Mouse (Mus musculus) ZHBTc4 (cell line): Measurements from ENCODE around the gene Rundc3a.
"Not testable (repeated sequence)": the region's sequence is repeated elsewhere in the genome, so short reads cannot be mapped to it uniquely, and the experiment has no call there.

Experiments used
- DNase-seq: peaks from one replicate; pipeline ENCODE4 v3.0.0-alpha.2; 2011; ENCODE audit warnings: low read depth, low spot score

The Rundc3a gene

GRCm38 (mm10) chr11:102367504-102368280 lies 25.5 kb upstream of the Rundc3a start:
- DNase-seq: peak; percentile 64

GRCm38 (mm10) chr11:102368347-102368746 lies 24.9 kb upstream of the Rundc3a start:
- no peak for DNase-seq

GRCm38 (mm10) chr11:102369263-102369662 lies 23.9 kb upstream of the Rundc3a start:
- no peak for DNase-seq

- DNase-seq: no peak
Measured at GRCm38 (mm10) chr11:102370285-102370684, 22.9 kb upstream of the Rundc3a start.

GRCm38 (mm10) chr11:102371926-102372685 lies 21.1 kb upstream of the Rundc3a start:
- DNase-seq: no peak

GRCm38 (mm10) chr11:102372936-102373335 lies 20.3 kb upstream of the Rundc3a start:
- DNase-seq: peak; percentile 71

- DNase-seq: peak; percentile 53
Measured at GRCm38 (mm10) chr11:102373646-102374045, 19.6 kb upstream of the Rundc3a start.

- no peak for DNase-seq
Measured at GRCm38 (mm10) chr11:102374108-102374725, 19.0 kb upstream of the Rundc3a start.

- DNase-seq: peak; percentile 76
Measured at GRCm38 (mm10) chr11:102375196-102376173, 17.7 kb upstream of the Rundc3a start.

- peak; percentile 76 for DNase-seq
Measured at GRCm38 (mm10) chr11:102376196-102376835, 16.9 kb upstream of the Rundc3a start.

GRCm38 (mm10) chr11:102377186-102377585 lies 16.0 kb upstream of the Rundc3a start:
- DNase-seq: peak; percentile 85

- DNase-seq: no peak
Measured at GRCm38 (mm10) chr11:102380091-102380490, 13.1 kb upstream of the Rundc3a start.

- DNase-seq: no peak
Measured at GRCm38 (mm10) chr11:102381341-102382100, 11.7 kb upstream of the Rundc3a start.

GRCm38 (mm10) chr11:102382794-102383193 lies 10.4 kb upstream of the Rundc3a start:
- DNase-seq: no peak

GRCm38 (mm10) chr11:102383365-102384136 lies 9.7 kb upstream of the Rundc3a start:
- DNase-seq: no peak

- no peak for DNase-seq
Measured at GRCm38 (mm10) chr11:102384418-102384817, 8.8 kb upstream of the Rundc3a start.

- peak; percentile 59 for DNase-seq
Measured at GRCm38 (mm10) chr11:102385075-102385474, 8.1 kb upstream of the Rundc3a start.

- DNase-seq: no peak
Measured at GRCm38 (mm10) chr11:102386121-102386520, 7.1 kb upstream of the Rundc3a start.

- DNase-seq: not testable (repeated sequence)
Measured at GRCm38 (mm10) chr11:102389436-102389835, 3.8 kb upstream of the Rundc3a start.
